18 mouse cellular contexts compared by ENCODE assay signal in the genomic region with DNA sequence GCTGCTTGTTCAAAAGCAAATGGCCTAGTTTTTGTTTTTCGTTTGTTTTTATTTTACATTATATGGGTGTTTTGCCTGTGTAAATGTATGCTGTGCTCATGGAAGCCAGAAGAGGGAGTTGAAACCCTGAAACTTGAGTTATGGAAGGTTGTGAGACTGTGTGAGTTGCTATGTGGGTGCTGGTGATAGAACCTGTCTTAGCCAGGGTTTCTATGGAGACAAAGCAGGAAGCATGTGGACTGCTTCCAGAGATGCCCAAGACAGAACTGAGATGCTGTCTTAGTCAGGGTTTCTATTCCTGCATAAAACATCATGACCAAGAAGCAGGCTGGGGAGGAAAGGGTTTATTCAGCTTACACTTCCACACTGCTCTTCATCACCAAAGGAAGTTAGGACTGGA.
DNase-seq lines count a peak whose midpoint lies in the region; ATAC-seq lines count a peak whose summit lies in the region.
"Had no signal": no experiment of that assay in that cellular context is flagged by ENCODE, and none has a peak within 500 bp of the region (broad histone marks: within the 10 kb centered on the region; RNA-seq: fewer than 3 reads in every experiment).

No protein-coding gene starts in this region.

- no peak for ATAC-seq in megakaryocyte-erythroid progenitor cell, adult 5-6 weeks (replicated peaks; ENCODE audit: low FRiP score, low TSS enrichment, poor library complexity, severe bottlenecking)
- ATAC-seq: activated CD4-positive, CD25-positive, alpha-beta regulatory T cell, adult 4 months; CD4-positive, CD25-positive, alpha-beta regulatory T cell, adult 4 months; forebrain, embryonic 14.5 days had no signal

- intact Hi-C loops in left cerebral cortex, postnatal 14 days (cut with DNase I): no loop called here

- peak; percentile 19 to 58 for DNase-seq in frontal cortex, postnatal 36 days (ENCODE audit: low spot score in 2 of 2)
- DNase-seq in frontal cortex, postnatal 14 days (ENCODE audit: low spot score in 2 of 2): no peak
- DNase-seq in left cerebral cortex, postnatal 14 days (ENCODE audit: low spot score in 2 of 2): peak; percentile 41 to 74
- DNase-seq in left cerebral cortex, adult 11 months (ENCODE audit: low spot score): no peak
- DNase-seq in right cerebral cortex, adult 18-20 months: peak; percentile 29
- DNase-seq in right cerebral cortex, postnatal 14 days: no peak
- DNase-seq in brain, adult 2 months (ENCODE audit: low read depth, low spot score): peak; percentile 78
- DNase-seq: adrenal gland, adult 8-10 months; adrenal gland, postnatal 25 days; cerebellum, adult 18-20 months; cerebellum, adult 9-10 months; cerebellum, postnatal 14 days; gastrocnemius, postnatal 10 days; gastrocnemius, postnatal 36 days had no signal

Comparison
In these comparisons a context has a peak if more than half of its experiments do, and no peak if none do; other contexts are left out.
1. DNase-seq: peak in frontal cortex, postnatal 36 days (2 of 2), left cerebral cortex, postnatal 14 days (2 of 2), right cerebral cortex, adult 18-20 months (single experiment) and brain, adult 2 months (single experiment); none in frontal cortex, postnatal 14 days (0 of 2), left cerebral cortex, adult 11 months (single experiment) and right cerebral cortex, postnatal 14 days (single experiment).